Mouse (Mus musculus) MEL (cell line): ENCODE results near the gene Cdh16.

Experiments used
- BHLHE40 ChIP-seq: IDR thresholded peaks from 2 replicates; pipeline ENCODE4 v1.6.1; 2012; ENCODE audit warnings: low read depth, mild to moderate bottlenecking, inconsistent platforms, low read length, improper control_type of control experiment, borderline replicate concordance
- CTCF ChIP-seq, 3 experiments: IDR thresholded peaks in 2 of 3; conservative IDR thresholded peaks in 1 of 3; 2 replicates each; pipeline ENCODE4 v1.5.1; 2011 to 2012; ENCODE audit warnings: low read length in 3 of 3, low read depth in 2 of 3, mild to moderate bottlenecking in 2 of 3, improper control_type of control experiment in 1 of 3, inconsistent platforms in 1 of 3, mixed read lengths in 1 of 3, moderate library complexity in 1 of 3; ENCODE audit not compliant: control insufficient read depth in 1 of 3, insufficient read depth in 1 of 3, poor library complexity in 1 of 3, severe bottlenecking in 1 of 3
- EP300 ChIP-seq, 2 experiments: IDR thresholded peaks; 2 replicates each; pipeline ENCODE4 v1.6.1; 2011; ENCODE audit warnings: improper control_type of control experiment in 2 of 2, low read length in 2 of 2, low read depth in 1 of 2, mild to moderate bottlenecking in 1 of 2
- GATA1 ChIP-seq: IDR thresholded peaks from 2 replicates; pipeline ENCODE4 v1.6.1; 2011; ENCODE audit warnings: low read depth, low read length, improper control_type of control experiment
- MAFK ChIP-seq: IDR thresholded peaks from 2 replicates; pipeline ENCODE4 v1.6.1; 2011; ENCODE audit warnings: low read depth, mild to moderate bottlenecking, low read length, improper control_type of control experiment, borderline replicate concordance
- MXI1 ChIP-seq: IDR thresholded peaks from 2 replicates; pipeline ENCODE4 v1.6.1; 2011; ENCODE audit warnings: mild to moderate bottlenecking, low read depth, low read length, improper control_type of control experiment
- MYB ChIP-seq: IDR thresholded peaks from 2 replicates; pipeline ENCODE4 v1.6.1; 2011; ENCODE audit warnings: mild to moderate bottlenecking, low read depth, low read length, improper control_type of control experiment
- NELFE ChIP-seq: IDR thresholded peaks from 2 replicates; pipeline ENCODE4 v1.6.1; 2011; ENCODE audit warnings: low read depth, low read length, improper control_type of control experiment
- POLR2A ChIP-seq, 2 experiments: IDR thresholded peaks; 2 replicates each; pipeline ENCODE4 v1.6.1; 2011 to 2012; ENCODE audit warnings: low read length in 2 of 2, mild to moderate bottlenecking in 2 of 2, control low read depth in 1 of 2, improper control_type of control experiment in 1 of 2, low read depth in 1 of 2, moderate library complexity in 1 of 2; ENCODE audit not compliant: control insufficient read depth in 1 of 2, insufficient read depth in 1 of 2, poor library complexity in 1 of 2
- POLR2AphosphoS5 ChIP-seq: IDR thresholded peaks from 2 replicates; pipeline ENCODE4 v1.6.1; 2012; ENCODE audit warnings: low read depth, borderline replicate concordance, mild to moderate bottlenecking, inconsistent platforms, low read length, moderate library complexity, mixed read lengths
- SIN3A ChIP-seq: IDR thresholded peaks from 2 replicates; pipeline ENCODE4 v1.6.1; 2012; ENCODE audit warnings: low read length, improper control_type of control experiment, inconsistent platforms
- SMC3 ChIP-seq: IDR thresholded peaks from 2 replicates; pipeline ENCODE4 v1.6.1; 2011; ENCODE audit warnings: low read depth, low read length, improper control_type of control experiment
- TCF12 ChIP-seq: IDR thresholded peaks from 2 replicates; pipeline ENCODE4 v1.6.1; 2014; ENCODE audit warnings: low read depth, mild to moderate bottlenecking, inconsistent platforms, low read length, improper control_type of control experiment, moderate library complexity
- ZC3H11A ChIP-seq: IDR thresholded peaks from 2 replicates; pipeline ENCODE4 v1.6.1; 2012; ENCODE audit warnings: low read depth, mild to moderate bottlenecking, inconsistent platforms, low read length, improper control_type of control experiment

DNA sequence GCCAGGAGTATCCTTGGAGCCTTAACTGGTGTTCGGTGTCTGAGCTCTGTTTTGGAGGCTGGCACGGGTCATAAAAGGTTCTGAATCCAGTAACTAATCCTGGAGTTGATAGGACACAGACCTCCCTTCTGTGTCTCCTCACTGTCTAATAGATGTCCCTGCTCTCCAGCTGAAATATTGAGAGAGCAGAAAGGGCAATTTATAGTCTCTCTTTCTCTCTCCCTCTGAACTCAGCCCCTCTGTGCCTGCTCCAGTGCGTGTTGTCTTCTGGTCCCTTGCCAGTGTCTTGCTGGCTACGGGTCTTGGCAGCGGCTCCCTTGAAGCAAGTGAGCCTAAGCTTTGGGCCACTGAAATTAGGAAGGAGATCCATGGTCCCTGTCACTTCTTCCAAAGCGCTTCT lies 26.5 kb downstream of the Cdh16 start:
- TF ChIP-seq MXI1, result no peak
- no peak for TF ChIP-seq POLR2A (IDR thresholded peaks at IDR 0.05; ENCODE audit: control insufficient read depth in 1 of 2, insufficient read depth in 1 of 2, low read depth in 1 of 2, low read length in 2 of 2, poor library complexity in 1 of 2)
- TF ChIP-seq ZC3H11A, result no peak
- no peak for TF ChIP-seq MYB
- no peak for TF ChIP-seq SMC3
- no peak for TF ChIP-seq CTCF (IDR thresholded peaks at IDR 0.05 in 2 of 3, conservative IDR thresholded peaks at IDR 0.05 in 1 of 3; ENCODE audit: control insufficient read depth in 1 of 3, insufficient read depth in 1 of 3, low read depth in 2 of 3, low read length in 3 of 3, poor library complexity in 1 of 3, severe bottlenecking in 1 of 3)
- TF ChIP-seq EP300 (IDR thresholded peaks at IDR 0.05; ENCODE audit: low read depth in 1 of 2, low read length in 2 of 2), result no peak
- no peak for TF ChIP-seq TCF12
- TF ChIP-seq GATA1, result no peak
- TF ChIP-seq MAFK, result no peak
- no peak for TF ChIP-seq POLR2AphosphoS5
- no peak for TF ChIP-seq SIN3A
- TF ChIP-seq BHLHE40, result no peak
- no peak for TF ChIP-seq NELFE
